Mouse (Mus musculus) embryonic fibroblast, embryonic 13.5 days (primary cell): Measurements from ENCODE around the gene Rslcan18. TPM values are rescaled to one million over a fixed set of nuclear protein-coding genes. Genes with fewer than 3 reads are reported as not detected.
"Not testable (repeated sequence)": the region's sequence is repeated elsewhere in the genome, so short reads cannot be mapped to it uniquely, and the experiment has no call there.

Experiments used
- H3K27ac ChIP-seq: 2 replicates; pipeline ENCODE4 v1.5.1; 2012; ENCODE audit warnings: low read length, control low read depth, inconsistent platforms; ENCODE audit not compliant: insufficient read depth
- H3K4me1 ChIP-seq: 2 replicates; pipeline ENCODE4 v1.6.1; 2011; ENCODE audit warnings: low read length; ENCODE audit not compliant: control insufficient read depth, insufficient read depth
- H3K4me3 ChIP-seq: 2 replicates; pipeline ENCODE4 v1.5.1; 2011; ENCODE audit warnings: mild to moderate bottlenecking, control low read depth, low read length; ENCODE audit not compliant: insufficient read depth
- CTCF ChIP-seq: IDR thresholded peaks from 2 replicates; pipeline ENCODE4 v1.5.1; 2011; ENCODE audit warnings: mild to moderate bottlenecking, control low read depth, low read length, moderate library complexity, borderline replicate concordance; ENCODE audit not compliant: insufficient read depth
- POLR2A ChIP-seq: IDR thresholded peaks from 2 replicates; pipeline ENCODE4 v1.6.1; 2011; ENCODE audit warnings: low read depth, mild to moderate bottlenecking, control low read depth, low read length, moderate library complexity
- polyA plus RNA-seq: library from polyadenylated mRNA; stranded (reverse); fragments of >200 nt; gene quantifications from 2 replicates; pipeline ENCODE4 v1.2.4, GENCODE M21; 2011; ENCODE audit warnings: low read depth; ENCODE audit not compliant: missing spikeins, insufficient read length

The Rslcan18 gene
- 0.43 and 0.98 TPM in 2 replicates for polyA plus RNA-seq

GRCm38 (mm10) chr13:67116163-67116562 is at the start of gene Rslcan18:
TSS of gene Rslcan18 (minus strand) at chr13:67116263.
- not testable (repeated sequence) for H3K4me1 ChIP-seq, H3K27ac ChIP-seq, H3K4me3 ChIP-seq

GRCm38 (mm10) chr13:67128038-67128721 is 12.1 kb upstream of the Rslcan18 start:
- Histone ChIP-seq H3K27ac (no peak overlapping the region), H3K4me1 (no peaks in the 10 kb centered on the region), H3K4me3 (peak overlapping the region; percentile 71)
- TF ChIP-seq POLR2A = peak; percentile 41
- TF ChIP-seq CTCF = no peak

DNA sequence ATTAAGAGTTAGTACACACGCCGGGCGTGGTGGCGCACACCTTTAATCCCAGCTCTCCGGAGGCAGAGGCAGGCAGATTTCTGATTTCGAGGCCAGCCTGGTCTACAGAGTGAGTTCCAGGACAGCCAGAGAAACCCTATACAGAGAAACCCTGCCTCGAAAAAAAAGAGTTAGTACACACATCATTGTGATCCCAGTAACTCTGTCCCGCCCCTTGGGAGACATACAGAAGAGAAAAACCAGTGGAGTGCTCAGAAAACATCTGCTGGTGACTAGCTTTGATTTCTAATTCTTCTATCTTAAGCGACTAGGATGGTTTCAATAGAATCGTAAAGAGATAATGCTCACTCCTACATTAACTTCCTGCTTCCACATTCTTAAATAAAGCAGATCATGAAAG is 11.4 kb upstream of the Rslcan18 start:
- H3K4me3 ChIP-seq, H3K27ac ChIP-seq, H3K4me1 ChIP-seq: not testable (repeated sequence)

DNA sequence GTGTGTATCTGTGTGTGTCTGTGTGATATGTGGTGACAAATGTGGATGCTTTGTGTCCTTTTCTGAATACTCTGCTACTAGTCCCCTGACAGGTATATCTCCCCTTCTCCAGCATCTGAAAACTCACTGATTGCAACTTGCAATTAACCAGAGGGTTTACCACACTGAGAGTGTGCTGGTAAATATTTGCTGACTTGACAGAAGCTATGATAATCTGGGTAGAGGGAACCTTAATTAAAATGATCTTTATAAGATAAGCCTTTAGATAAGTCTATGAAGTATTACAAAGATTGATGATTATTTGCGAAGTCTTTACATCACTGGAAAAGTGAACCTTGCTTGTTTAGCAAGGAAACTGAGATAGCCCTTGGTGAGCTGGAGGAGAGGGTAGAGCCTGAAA is 8.4 kb upstream of the Rslcan18 start:
- Histone ChIP-seq H3K27ac (no peak overlapping the region), H3K4me3 (no peak overlapping the region), H3K4me1 (no peaks in the 10 kb centered on the region)
- no peak for TF ChIP-seq POLR2A
- TF ChIP-seq CTCF = no peak

DNA sequence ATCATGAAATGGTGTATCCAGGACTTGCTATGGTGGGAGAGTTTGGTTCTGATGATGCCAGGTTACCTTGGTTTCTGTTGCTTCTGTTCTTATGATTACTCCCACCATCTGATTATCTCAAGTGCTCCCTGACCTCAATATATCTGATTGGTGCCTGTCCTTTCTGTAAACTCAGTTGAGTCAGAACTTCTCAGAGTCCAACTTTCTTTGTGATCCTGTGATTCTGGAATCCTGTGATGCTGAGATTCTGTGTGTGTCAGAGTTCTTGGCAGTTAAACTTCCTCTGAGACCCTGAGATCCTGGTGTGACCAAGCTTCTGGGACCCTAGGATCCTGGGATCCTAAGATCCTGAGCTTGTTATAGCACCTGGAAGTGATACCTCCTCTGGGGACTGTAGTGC is 5.3 kb upstream of the Rslcan18 start, which contains the start of gene Zfp759:
TSS of gene Zfp759 (plus strand) at position 301 of the 400 bp plus-strand sequence.
- not testable (repeated sequence) for H3K27ac ChIP-seq, H3K4me3 ChIP-seq, H3K4me1 ChIP-seq

GRCm38 (mm10) chr13:67113287-67113686 is 2.8 kb downstream of the Rslcan18 start:
- Histone ChIP-seq H3K27ac (no peak overlapping the region; the same call in 1 of the 2 replicates), H3K4me1 (peaks cover 7% of the 10 kb centered on the region), H3K4me3 (no peak overlapping the region)
- TF ChIP-seq CTCF (no peak), POLR2A (no peak)

- no peak overlapping the region for H3K4me3 ChIP-seq
- no peak for TF ChIP-seq POLR2A
- TF ChIP-seq CTCF = no peak
- H3K4me1 ChIP-seq = peaks cover 11% of the 10 kb centered on the region
- no peak overlapping the region for H3K27ac ChIP-seq
These were observed 4.0 kb downstream of the Rslcan18 start for GRCm38 (mm10) chr13:67112096-67112495.

- H3K4me3 ChIP-seq = peak overlapping the region; percentile 11
- no peak overlapping the region; the same call in 1 of the 2 replicates for H3K27ac ChIP-seq
- H3K4me1 ChIP-seq = peaks cover 9% of the 10 kb centered on the region
- TF ChIP-seq CTCF = no peak
- no peak for TF ChIP-seq POLR2A
These were observed 7.2 kb downstream of the Rslcan18 start for GRCm38 (mm10) chr13:67108821-67109206.

DNA sequence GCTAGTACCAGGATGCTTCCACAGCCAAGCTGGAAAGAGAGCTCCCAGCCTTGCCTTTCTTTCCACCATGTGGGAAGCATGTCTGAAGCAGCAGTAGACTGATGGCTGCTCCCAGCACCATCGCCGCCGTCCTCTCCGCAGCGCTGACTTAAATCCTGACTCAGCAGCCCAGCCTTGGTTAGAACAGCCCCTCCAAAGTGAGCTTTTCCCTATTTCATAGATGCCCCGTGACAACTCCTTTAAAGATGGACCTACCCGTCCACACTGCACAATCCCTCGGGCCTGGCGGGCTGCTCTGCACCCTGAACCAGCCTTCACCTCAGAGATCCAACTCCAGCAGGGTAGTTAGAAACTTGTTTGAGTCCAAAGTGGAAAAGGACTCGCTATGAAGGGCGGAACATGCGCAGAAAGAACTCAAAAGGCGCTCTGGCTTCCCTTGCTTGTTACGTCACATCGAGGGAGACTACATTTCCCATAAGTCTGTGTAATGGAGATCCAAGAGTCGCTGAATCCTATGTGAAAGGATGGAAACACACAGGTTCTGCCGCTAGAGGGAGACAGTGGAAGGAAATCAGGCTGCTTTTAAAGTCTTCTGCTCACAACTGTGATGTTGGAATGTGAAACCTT is 7.8 kb downstream of the Rslcan18 start, which contains the start of gene Gm28557:
TSS of gene Gm28557 (minus strand) at position 411 of the 627 bp plus-strand sequence.
- H3K27ac ChIP-seq = peak within 1 kb of the TSS; percentile 91
- TF ChIP-seq CTCF = 0 out of 2 replicates have a peak, but pooled peaks have one; percentile 13
- peak; percentile 92 for TF ChIP-seq POLR2A
- H3K4me1 ChIP-seq = peaks cover 8% of the 10 kb centered on the region; the same call in 1 of the 2 replicates
- H3K4me3 ChIP-seq = peak within 1 kb of the TSS; percentile 74

DNA sequence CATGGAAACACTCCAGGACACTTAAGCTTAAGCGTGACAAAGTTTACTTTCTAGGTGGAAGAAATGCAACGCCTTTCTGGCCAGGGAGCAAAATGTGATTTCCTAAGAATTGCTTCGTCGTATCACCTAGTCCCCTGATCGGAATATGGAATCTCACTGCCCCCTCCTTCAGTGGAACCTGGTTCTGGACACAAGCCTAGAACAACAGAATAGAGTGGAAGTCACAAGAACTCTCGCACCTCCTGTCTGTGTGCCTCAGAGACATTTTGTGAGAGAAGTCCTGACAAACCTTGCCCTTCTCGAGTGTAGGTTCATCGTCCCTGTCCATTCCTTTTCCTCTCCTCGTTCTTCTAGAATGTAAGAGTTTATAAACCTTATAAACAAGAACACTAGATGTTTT is 8.4 kb downstream of the Rslcan18 start:
- peaks cover 8% of the 10 kb centered on the region; the same call in 1 of the 2 replicates for H3K4me1 ChIP-seq
- H3K4me3 ChIP-seq = peak overlapping the region; percentile 74
- peak overlapping the region; percentile 91 for H3K27ac ChIP-seq
- TF ChIP-seq POLR2A (no peak; the same call in 1 of the 2 replicates), CTCF (no peak)
